Mouse (Mus musculus): Measurements from ENCODE around the gene Ptprd. TPM values are rescaled to one million over a fixed set of nuclear protein-coding genes. Genes with fewer than 3 reads are reported as not detected.

Ptprd gene
- polyA plus RNA-seq, 1 experiment from 2014 or later: 14.9 TPM

DNA sequence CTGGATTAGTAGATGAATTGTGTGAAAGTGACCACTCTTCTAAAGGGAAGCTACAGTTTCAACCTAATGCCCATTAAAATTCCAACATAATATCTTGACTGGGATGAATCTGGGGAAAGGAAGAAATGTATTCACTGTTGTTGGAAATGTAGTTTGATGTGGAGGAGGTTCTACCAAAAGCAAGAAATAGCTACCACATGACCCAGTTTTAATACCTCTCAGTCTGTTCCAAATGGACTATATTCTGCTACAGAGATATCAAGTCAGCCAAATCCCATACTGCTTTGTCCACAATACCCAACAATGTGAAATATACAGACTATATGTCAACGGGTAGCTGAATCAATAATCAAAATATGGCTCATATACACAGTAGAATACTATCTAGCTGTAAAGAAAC, 1221.8 kb downstream of the Ptprd start:
- Histone ChIP-seq H3K36me3 (ENCODE audit: insufficient read depth, low read length) (no peaks in the 10 kb centered on the region), H3K4me1 (ENCODE audit: insufficient read depth, low read depth, low read length) (no peaks in the 10 kb centered on the region), H3K4me3 (ENCODE audit: low read depth, low read length) (no peak overlapping the region), H3K9me3 (ENCODE audit: low read length) (no peaks in the 10 kb centered on the region), H3K9ac (replicated peaks; ENCODE audit: low read depth) (no peak overlapping the region), H3K27ac (ENCODE audit: low read length) (no peak overlapping the region), H3K27me3 (replicated peaks; ENCODE audit: insufficient read depth, low read length) (no peaks in the 10 kb centered on the region), H3K4me2 (replicated peaks; ENCODE audit: low read depth, low read length) (no peak overlapping the region)
- 92% methylated on average over 1 of the region's 1 CpGs for WGBS
- ATAC-seq (no peak), DNase-seq (ENCODE audit: low spot score) (no peak)
- no peak for TF ChIP-seq EP300 (IDR thresholded peaks at IDR 0.05)
- TF ChIP-seq CTCF (IDR thresholded peaks at IDR 0.05): no peak

DNA sequence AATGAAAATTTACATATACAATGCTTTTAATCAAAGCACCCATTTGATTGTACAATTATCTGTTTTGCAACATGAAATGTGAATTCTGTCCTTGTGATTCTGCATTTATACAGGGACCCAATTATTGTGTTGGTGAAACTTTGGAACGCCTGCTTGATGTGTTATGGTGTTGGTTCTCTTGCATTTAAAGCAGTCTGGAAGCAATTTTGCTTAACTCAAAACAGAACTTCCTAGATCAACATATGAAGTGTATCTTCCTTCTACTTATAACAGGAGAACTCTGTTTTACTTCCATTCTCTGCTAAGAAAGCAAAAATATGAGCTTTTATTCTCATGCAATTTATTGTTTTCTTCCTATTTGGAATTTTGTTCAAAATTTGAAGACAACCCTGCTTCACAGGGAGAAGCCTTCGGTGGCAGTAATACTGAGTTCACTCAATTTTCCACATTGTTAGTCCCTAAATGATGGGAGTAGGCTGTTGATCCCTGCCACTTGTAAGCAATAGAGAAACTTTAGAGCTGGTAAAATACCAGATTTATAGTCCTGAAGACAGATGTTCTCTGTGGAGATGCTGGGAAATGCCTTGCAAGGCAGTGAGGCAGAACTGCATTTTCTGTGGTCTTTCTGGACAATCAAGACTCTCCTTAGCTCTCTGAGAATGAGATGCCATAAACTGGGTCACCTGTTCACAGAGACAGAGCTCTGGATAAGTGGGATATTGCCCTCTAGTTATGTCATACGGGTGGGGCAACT, 1234.5 kb downstream of the Ptprd start:
- Histone ChIP-seq H3K36me3 (ENCODE audit: insufficient read depth, low read length) (no peaks in the 10 kb centered on the region), H3K4me1 (ENCODE audit: insufficient read depth, low read depth, low read length) (no peaks in the 10 kb centered on the region), H3K4me3 (ENCODE audit: low read depth, low read length) (no peak overlapping the region), H3K4me2 (replicated peaks; ENCODE audit: low read depth, low read length) (no peak overlapping the region), H3K27me3 (replicated peaks; ENCODE audit: insufficient read depth, low read length) (no peaks in the 10 kb centered on the region), H3K9ac (replicated peaks; ENCODE audit: low read depth) (no peak overlapping the region), H3K9me3 (ENCODE audit: low read length) (no peaks in the 10 kb centered on the region), H3K27ac (ENCODE audit: low read length) (no peak overlapping the region)
- no peak for DNase-seq (ENCODE audit: low spot score)
- TF ChIP-seq EP300 (IDR thresholded peaks at IDR 0.05) (no peak), CTCF (IDR thresholded peaks at IDR 0.05) (no peak)
- WGBS: 84% methylated on average over 3 of the region's 3 CpGs
- no peak for ATAC-seq

DNA sequence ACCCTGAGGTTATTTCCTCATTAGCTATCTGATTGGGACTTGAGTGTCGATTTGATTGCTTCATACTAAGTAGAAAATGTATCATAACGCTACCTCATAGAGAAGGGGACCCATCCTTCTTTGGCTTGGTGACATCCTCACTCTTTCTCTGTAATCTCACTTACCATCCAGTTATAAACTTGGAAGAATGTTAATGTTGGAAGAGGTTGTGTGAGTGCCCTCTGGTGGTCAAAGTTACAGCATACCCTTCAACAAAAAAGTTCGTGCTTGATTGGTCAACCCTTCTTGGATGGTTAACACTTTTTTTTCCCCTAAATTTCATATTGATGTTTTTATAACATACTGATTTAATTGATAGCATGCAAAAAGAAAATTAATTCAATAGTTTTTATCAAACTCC, 1263.5 kb downstream of the Ptprd start:
- peak; percentile 58 for DNase-seq (ENCODE audit: low spot score)

DNA sequence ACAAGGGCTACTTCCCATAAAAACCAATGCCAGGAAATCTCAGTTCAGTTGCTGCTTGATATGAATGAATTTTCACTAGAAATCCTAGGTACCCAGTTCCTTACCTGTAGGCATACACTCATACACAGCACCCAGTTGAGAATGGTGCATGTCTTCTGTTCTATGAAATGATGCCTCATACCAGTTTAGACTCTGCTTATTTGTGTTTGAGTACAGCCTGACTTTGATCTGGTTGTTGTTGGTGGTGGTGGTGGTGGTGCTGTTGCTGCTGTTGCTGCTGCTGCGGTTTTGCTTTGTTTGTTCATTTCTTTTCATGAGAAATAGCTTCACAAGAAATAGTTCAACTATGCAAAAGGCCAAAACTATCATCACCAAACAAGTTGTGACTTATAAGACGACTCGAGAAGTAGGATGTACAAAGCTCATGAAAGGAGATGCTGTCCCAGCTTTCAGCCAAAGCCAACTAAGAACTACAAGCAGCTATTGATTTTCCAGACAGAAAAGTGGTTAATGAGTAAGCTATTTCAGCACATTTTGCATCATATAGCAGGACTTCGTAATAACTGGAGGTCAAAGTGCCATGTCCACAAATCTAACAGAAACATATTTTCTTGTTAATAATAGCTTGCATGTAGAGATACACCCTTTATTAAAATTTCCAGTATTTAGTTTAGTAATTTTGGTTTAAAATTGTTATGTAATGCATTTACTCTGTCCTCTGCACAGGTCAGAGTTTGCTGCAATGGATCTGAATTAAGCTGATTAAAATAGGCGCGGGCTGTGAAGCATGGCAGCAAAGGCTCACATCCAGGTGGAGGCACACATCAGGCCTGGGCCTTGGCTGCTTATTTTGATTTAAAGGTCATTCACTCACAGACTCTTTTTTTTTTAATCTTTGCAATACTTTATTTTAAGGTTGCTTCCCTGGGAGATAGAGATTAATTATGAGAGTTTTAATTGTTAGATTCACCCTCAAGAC, 1270.1 kb downstream of the Ptprd start:
- 73% methylated on average over 6 of the region's 6 CpGs for WGBS
- no peak overlapping the region for H3K4me2 ChIP-seq (replicated peaks; ENCODE audit: low read depth, low read length)

More for the DNA sequence above, 1263.5 kb downstream of the Ptprd start:
- H3K27ac ChIP-seq (ENCODE audit: low read length): no peak overlapping the region
- no peak overlapping the region for H3K9ac ChIP-seq (replicated peaks; ENCODE audit: low read depth)
- H3K4me1 ChIP-seq (ENCODE audit: insufficient read depth, low read depth, low read length): no peaks in the 10 kb centered on the region
- 42% methylated on average over 3 of the region's 3 CpGs for WGBS
- no peaks in the 10 kb centered on the region for H3K9me3 ChIP-seq (ENCODE audit: low read length)
- ATAC-seq: no peak
- H3K4me3 ChIP-seq (ENCODE audit: low read depth, low read length): no peak overlapping the region
- no peaks in the 10 kb centered on the region for H3K36me3 ChIP-seq (ENCODE audit: insufficient read depth, low read length)
- no peaks in the 10 kb centered on the region for H3K27me3 ChIP-seq (replicated peaks; ENCODE audit: insufficient read depth, low read length)
- H3K4me2 ChIP-seq (replicated peaks; ENCODE audit: low read depth, low read length): no peak overlapping the region
- peak; percentile 72 for TF ChIP-seq CTCF (IDR thresholded peaks at IDR 0.05)
- no peak for TF ChIP-seq EP300 (IDR thresholded peaks at IDR 0.05)

DNA sequence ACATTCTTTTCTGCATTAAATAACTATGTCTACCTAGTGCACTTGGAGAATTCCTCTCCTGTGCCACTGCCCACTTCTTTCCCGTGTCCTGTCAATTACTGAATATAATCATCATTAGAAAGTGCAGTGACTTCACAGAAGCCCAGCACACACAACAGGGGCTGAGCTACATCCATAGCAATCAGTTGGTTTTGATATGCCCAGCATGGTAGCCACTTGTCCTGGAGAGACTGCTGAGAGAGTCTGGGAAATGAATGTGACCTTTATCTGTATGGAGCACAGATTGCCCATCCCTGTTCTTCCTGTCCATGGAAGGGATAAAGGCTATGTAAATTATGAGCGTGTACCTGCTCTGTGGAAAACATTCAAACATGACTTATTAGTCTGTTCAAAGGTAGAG, 1280.2 kb downstream of the Ptprd start:
- 70% methylated on average over 2 of the region's 2 CpGs for WGBS
- Histone ChIP-seq H3K27me3 (replicated peaks; ENCODE audit: insufficient read depth, low read length) (no peaks in the 10 kb centered on the region), H3K9me3 (ENCODE audit: low read length) (no peaks in the 10 kb centered on the region), H3K36me3 (ENCODE audit: insufficient read depth, low read length) (no peaks in the 10 kb centered on the region), H3K9ac (replicated peaks; ENCODE audit: low read depth) (no peak overlapping the region), H3K27ac (ENCODE audit: low read length) (no peak overlapping the region), H3K4me1 (ENCODE audit: insufficient read depth, low read depth, low read length) (no peaks in the 10 kb centered on the region), H3K4me2 (replicated peaks; ENCODE audit: low read depth, low read length) (no peak overlapping the region), H3K4me3 (ENCODE audit: low read depth, low read length) (no peak overlapping the region)
- no peak for TF ChIP-seq CTCF (IDR thresholded peaks at IDR 0.05)
- TF ChIP-seq EP300 (IDR thresholded peaks at IDR 0.05): no peak
- DNase-seq (ENCODE audit: low spot score): no peak
- no peak for ATAC-seq

More for the DNA sequence above, 1270.1 kb downstream of the Ptprd start:
- TF ChIP-seq EP300 (IDR thresholded peaks at IDR 0.05): no peak
- DNase-seq (ENCODE audit: low spot score) (no peak), ATAC-seq (no peak)
- H3K9ac ChIP-seq (replicated peaks; ENCODE audit: low read depth): no peak overlapping the region
- no peaks in the 10 kb centered on the region for H3K27me3 ChIP-seq (replicated peaks; ENCODE audit: insufficient read depth, low read length)
- no peaks in the 10 kb centered on the region for H3K9me3 ChIP-seq (ENCODE audit: low read length)
- no peak overlapping the region for H3K27ac ChIP-seq (ENCODE audit: low read length)
- H3K4me3 ChIP-seq (ENCODE audit: low read depth, low read length): no peak overlapping the region
- H3K4me1 ChIP-seq (ENCODE audit: insufficient read depth, low read depth, low read length): no peaks in the 10 kb centered on the region
- no peaks in the 10 kb centered on the region for H3K36me3 ChIP-seq (ENCODE audit: insufficient read depth, low read length)

DNA sequence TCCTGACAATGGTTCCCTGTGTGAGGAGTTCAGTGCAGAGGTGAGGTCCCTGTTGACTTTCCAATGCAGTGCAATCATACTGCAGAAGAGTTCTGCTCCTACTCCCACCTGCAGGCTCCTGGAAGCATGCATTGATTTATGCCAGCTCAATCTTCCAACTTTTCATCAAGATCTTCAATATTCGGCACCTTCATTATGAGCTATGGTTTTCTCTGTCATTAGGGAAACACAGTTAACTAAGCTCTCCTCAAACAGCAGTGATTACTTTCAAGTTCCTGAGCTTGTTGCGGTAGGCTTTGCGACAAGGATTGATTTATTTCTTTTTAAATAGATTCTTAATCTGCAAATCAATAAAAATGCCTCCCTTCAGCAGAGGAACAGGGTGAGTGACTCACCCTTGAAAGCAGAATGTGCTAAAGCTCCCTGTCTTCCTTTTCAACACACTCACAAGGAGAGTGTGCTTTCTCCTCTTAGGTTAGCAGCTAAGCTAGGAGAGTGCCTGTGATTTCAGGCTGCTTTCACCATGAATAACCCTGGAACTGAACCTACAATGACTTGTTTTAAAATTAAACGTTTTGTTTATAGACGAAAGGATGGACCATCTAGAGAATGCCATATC, 1298.1 kb downstream of the Ptprd start:
- Histone ChIP-seq H3K27me3 (replicated peaks; ENCODE audit: insufficient read depth, low read length) (no peaks in the 10 kb centered on the region), H3K4me1 (ENCODE audit: insufficient read depth, low read depth, low read length) (no peaks in the 10 kb centered on the region), H3K9ac (replicated peaks; ENCODE audit: low read depth) (no peak overlapping the region), H3K36me3 (ENCODE audit: insufficient read depth, low read length) (no peaks in the 10 kb centered on the region), H3K9me3 (ENCODE audit: low read length) (no peaks in the 10 kb centered on the region), H3K27ac (ENCODE audit: low read length) (no peak overlapping the region), H3K4me3 (ENCODE audit: low read depth, low read length) (no peak overlapping the region), H3K4me2 (replicated peaks; ENCODE audit: low read depth, low read length) (no peak overlapping the region)
- DNase-seq (ENCODE audit: low spot score): no peak
- TF ChIP-seq EP300 (IDR thresholded peaks at IDR 0.05): no peak
- TF ChIP-seq CTCF (IDR thresholded peaks at IDR 0.05): no peak
- 69% methylated on average over 5 of the region's 5 CpGs for WGBS
- ATAC-seq: no peak

Data from lung, postnatal 0 days (tissue).